In genomic region chr7:65861591-65862472, GRCm38 (mm10) we compare ENCODE assay signal across 8 mouse cellular contexts. TPM values are rescaled to one million over a fixed set of nuclear protein-coding genes. Genes with fewer than 3 reads are reported as not detected.
A peak's percentile ranks its signal among the peaks of the same experiment; 100 is the strongest.
DNase-seq lines count a peak whose midpoint lies in the region; ATAC-seq lines count a peak whose summit lies in the region.

Pcsk6 (plus strand) TSS chr7:65861734.

- WGBS in forebrain, embryonic 10.5 days: 3% methylated on average over 109 of the region's 111 CpGs
- WGBS in heart, embryonic 15.5 days: under 1% methylated on average over 85 of the region's 111 CpGs
- under 1% methylated on average over 81 of the region's 111 CpGs for WGBS in liver, embryonic 16.5 days (ENCODE audit: insufficient replicate concordance)

- peak within 1 kb of the TSS; percentile 84 for H3K27ac ChIP-seq in forebrain, embryonic 10.5 days
- H3K27ac ChIP-seq in heart, embryonic 15.5 days: no peak within 1 kb of the TSS
- no peak within 1 kb of the TSS for H3K27ac ChIP-seq in liver, embryonic 16.5 days (ENCODE audit: low read length)

- peak; percentile 40; the same call in 1 of the 2 replicates for ATAC-seq in heart, embryonic 15.5 days (replicated peaks; ENCODE audit: insufficient number of reproducible peaks, insufficient read depth, low FRiP score, low read depth)
- peak; percentile 61 for ATAC-seq in liver, embryonic 16.5 days (ENCODE audit: low read depth)

- H3K4me1 ChIP-seq in forebrain, embryonic 10.5 days: peaks cover 36% of the 10 kb centered on the region
- H3K4me1 ChIP-seq in heart, embryonic 15.5 days (replicated peaks): peaks cover 12% of the 10 kb centered on the region
- H3K4me1 ChIP-seq in liver, embryonic 16.5 days (ENCODE audit: control insufficient read depth, low read depth, low read length): no peaks in the 10 kb centered on the region

- no peaks in the 10 kb centered on the region for H3K9me3 ChIP-seq in forebrain, embryonic 10.5 days
- H3K9me3 ChIP-seq in heart, embryonic 15.5 days (replicated peaks): no peaks in the 10 kb centered on the region
- H3K9me3 ChIP-seq in liver, embryonic 16.5 days (replicated peaks; ENCODE audit: control insufficient read depth, low read length): no peaks in the 10 kb centered on the region

- peak within 1 kb of the TSS; percentile 91 for H3K4me2 ChIP-seq in heart, embryonic 15.5 days
- peak within 1 kb of the TSS; percentile 74 for H3K4me2 ChIP-seq in liver, embryonic 16.5 days (ENCODE audit: low read depth, low read length)

- peak within 1 kb of the TSS; percentile 61 for H3K9ac ChIP-seq in heart, embryonic 15.5 days
- peak within 1 kb of the TSS; percentile 39; the same call in 1 of the 2 replicates for H3K9ac ChIP-seq in liver, embryonic 16.5 days (ENCODE audit: low read depth, low read length)

- H3K27me3 ChIP-seq in forebrain, embryonic 10.5 days (ENCODE audit: poor library complexity, severe bottlenecking): peaks cover 79% of the 10 kb centered on the region
- peaks cover 86% of the 10 kb centered on the region for H3K27me3 ChIP-seq in heart, embryonic 15.5 days
- peaks cover 59% of the 10 kb centered on the region for H3K27me3 ChIP-seq in liver, embryonic 16.5 days (ENCODE audit: control insufficient read depth, insufficient read depth, low read depth, low read length)

- peak; percentile 37 for DNase-seq in urinary bladder, postnatal 14 days (ENCODE audit: low spot score)
- no peak for DNase-seq in urinary bladder, postnatal 4 days (ENCODE audit: low spot score in 2 of 2)
- peak; percentile 49 for DNase-seq in forebrain, embryonic 10.5 days (ENCODE audit: extremely low spot score, low spot score)
- peak; percentile 73 for DNase-seq in kidney, postnatal 10 days
- DNase-seq in ovary, postnatal 36 days (ENCODE audit: low spot score): peak; percentile 66
- no peak for DNase-seq in c-Kit-positive CD71-positive TER-119-positive erythroid progenitor cells, embryonic 14.5 days (ENCODE audit: low spot score)

- H3K4me3 ChIP-seq in forebrain, embryonic 10.5 days: peak within 1 kb of the TSS; percentile 71
- peak within 1 kb of the TSS; percentile 58 for H3K4me3 ChIP-seq in heart, embryonic 15.5 days
- peak within 1 kb of the TSS; percentile 58 for H3K4me3 ChIP-seq in liver, embryonic 16.5 days (ENCODE audit: low read depth, low read length)

- no peaks in the 10 kb centered on the region for H3K36me3 ChIP-seq in forebrain, embryonic 10.5 days (replicated peaks)
- no peaks in the 10 kb centered on the region for H3K36me3 ChIP-seq in heart, embryonic 15.5 days
- no peaks in the 10 kb centered on the region for H3K36me3 ChIP-seq in liver, embryonic 16.5 days (ENCODE audit: control insufficient read depth, insufficient read depth)

RNA-seq across cellular contexts. Expression of gene Pcsk6, which starts in this region (rescaled TPM):
- polyA plus RNA-seq in forebrain, embryonic 10.5 days (2016; fragmentation: Nextera tagmentation; extraction: Ambion mirVana): 1.2 and 1.8 TPM in 2 replicates
- 1.8 and 2.7 TPM in 2 replicates for polyA plus RNA-seq in heart, embryonic 15.5 days (2015; fragmentation: Nextera tagmentation; extraction: Ambion mirVana)
- polyA plus RNA-seq in liver, embryonic 16.5 days (2015; fragmentation: Nextera tagmentation; extraction: Ambion mirVana): 1.2 and 1.5 TPM in 2 replicates

Comparison
In these comparisons a context has a peak if more than half of its experiments do, and no peak if none do; other contexts are left out.
1. DNase-seq: peak in urinary bladder, postnatal 14 days (single experiment), forebrain, embryonic 10.5 days (single experiment), kidney, postnatal 10 days (single experiment) and ovary, postnatal 36 days (single experiment); none in urinary bladder, postnatal 4 days (0 of 2) and c-Kit-positive CD71-positive TER-119-positive erythroid progenitor cells, embryonic 14.5 days (single experiment).
2. Peak in every context shown above with its lines, with median percentiles within 50 percentile points of each other: H3K4me3 ChIP-seq.